Mouse (Mus musculus) heart, postnatal 14 days (tissue): ENCODE results near the gene Prickle1. TPM values are rescaled to one million over a fixed set of nuclear protein-coding genes. Genes with fewer than 3 reads are reported as not detected.

ENCODE experiments used
- DNase-seq, 2 experiments: peaks; one replicate each; pipeline ENCODE4 v3.0.0; 2021 to 2022
- intact Hi-C: fragments of 180-260 bp; cut with DNase I; formaldehyde crosslinking; loops from one replicate; pipeline ENCODE4 v1.15.1; 2025
- total RNA-seq, 2 experiments: library from RNA; stranded (reverse); gene quantifications; 2 replicates each; pipeline ENCODE4 v1.2.3; 2021

Gene Prickle1
- total RNA-seq, 2 experiments from 2014 or later = 16.7 to 19.9 TPM

GRCm38 (mm10) chr15:93558421-93558820 lies 37.3 kb downstream of the Prickle1 start:
- DNase-seq = no peak
- intact Hi-C loops = no loop called here

- intact Hi-C loops = no loop called here
- DNase-seq = no peak
Observed at GRCm38 (mm10) chr15:93555719-93556118, 40.0 kb downstream of the Prickle1 start.

GRCm38 (mm10) chr15:93554203-93554851 lies 41.4 kb downstream of the Prickle1 start:
- intact Hi-C loops = no loop called here

GRCm38 (mm10) chr15:93552169-93552568 lies 43.5 kb downstream of the Prickle1 start:
- intact Hi-C loops = no loop called here
- DNase-seq = peak; percentile 35 to 66

More at GRCm38 (mm10) chr15:93554203-93554851, 41.4 kb downstream of the Prickle1 start:
- DNase-seq = peak; percentile 12 to 44

GRCm38 (mm10) chr15:93548297-93548696 lies 47.4 kb downstream of the Prickle1 start:
- intact Hi-C loops = no loop called here
- no peak for DNase-seq

- DNase-seq = no peak
- intact Hi-C loops = no loop called here
Observed at GRCm38 (mm10) chr15:93539415-93539814, 56.3 kb downstream of the Prickle1 start.

- intact Hi-C loops = no loop called here
- DNase-seq = no peak
Observed at GRCm38 (mm10) chr15:93538551-93539205, 57.0 kb downstream of the Prickle1 start.

- no peak for DNase-seq
- intact Hi-C loops = no loop called here
Observed at GRCm38 (mm10) chr15:93537745-93538144, 57.9 kb downstream of the Prickle1 start.

- DNase-seq = no peak
- intact Hi-C loops = no loop called here
Observed at GRCm38 (mm10) chr15:93536191-93536590, 59.5 kb downstream of the Prickle1 start.

GRCm38 (mm10) chr15:93530703-93531032 lies 65.0 kb downstream of the Prickle1 start:
- no peak for DNase-seq
- intact Hi-C loops = no loop called here

- intact Hi-C loops = no loop called here
Observed at GRCm38 (mm10) chr15:93529831-93530702, 65.6 kb downstream of the Prickle1 start.

GRCm38 (mm10) chr15:93525305-93525917 lies 70.3 kb downstream of the Prickle1 start:
- DNase-seq = no peak
- intact Hi-C loops = no loop called here

More at GRCm38 (mm10) chr15:93529831-93530702, 65.6 kb downstream of the Prickle1 start:
- DNase-seq = peak in 1 of 2 experiments; percentile 23

GRCm38 (mm10) chr15:93521787-93522180 lies 73.9 kb downstream of the Prickle1 start:
- no peak for DNase-seq
- intact Hi-C loops = no loop called here

- intact Hi-C loops = no loop called here
- peak in 1 of 2 experiments; percentile 23 for DNase-seq
Observed at GRCm38 (mm10) chr15:93521088-93521786, 74.5 kb downstream of the Prickle1 start.

- peak; percentile 42 to 47 for DNase-seq
- intact Hi-C loops = loop anchor here (1.0 to 5.0 kb wide), 4 partner anchors 56 to 693 kb away; partner anchors contain the start of gene Yaf2
Observed at GRCm38 (mm10) chr15:93519836-93520826, 75.6 kb downstream of the Prickle1 start.

GRCm38 (mm10) chr15:93518941-93519835 lies 76.5 kb downstream of the Prickle1 start:
- peak; percentile 93 to 96 for DNase-seq
- intact Hi-C loops = loop anchor here (1.0 to 5.0 kb wide), 4 partner anchors 57 to 694 kb away; partner anchors contain the start of gene Yaf2

- intact Hi-C loops = loop anchor here (2.0 to 5.0 kb wide), 3 partner anchors 181 to 694 kb away; partner anchors contain the start of gene Yaf2
- DNase-seq = peak; percentile 37 to 61
Observed at GRCm38 (mm10) chr15:93518143-93518902, 77.4 kb downstream of the Prickle1 start.
